Mouse (Mus musculus) megakaryocyte, embryonic 14.5 days (primary cell): ENCODE results near the gene Thbs1.

ENCODE experiments used
- FLI1 ChIP-seq: IDR thresholded peaks from 2 replicates; pipeline ENCODE4 v1.6.1; 2012; ENCODE audit warnings: low read length, inconsistent platforms, mixed read lengths
- GATA1 ChIP-seq: IDR thresholded peaks from 3 replicates; pipeline ENCODE4 v1.6.1; 2012; ENCODE audit warnings: mixed read lengths, low read length, inconsistent platforms, borderline replicate concordance

- TF ChIP-seq FLI1: no peak
- no peak for TF ChIP-seq GATA1
Observed at GRCm38 (mm10) chr2:118167731-118168130, 56.1 kb downstream of the Thbs1 start.
